Mouse (Mus musculus): ENCODE results near the gene Zc2hc1c. TPM values are rescaled to one million over a fixed set of nuclear protein-coding genes. Genes with fewer than 3 reads are reported as not detected.

Gene Zc2hc1c
- polyA plus RNA-seq, 1 experiment: not detected

- H3K27ac ChIP-seq (ENCODE audit: insufficient read depth, low read depth, low read length): peak overlapping the region; percentile 43
- TF ChIP-seq POLR2A (IDR thresholded peaks at IDR 0.05; ENCODE audit: insufficient read depth, low read depth, low read length) (no peak), CTCF (IDR thresholded peaks at IDR 0.05; ENCODE audit: insufficient read depth, low read depth, low read length) (peak; percentile 63)
- H3K4me1 ChIP-seq (ENCODE audit: control insufficient read depth, insufficient read depth, low read length): peaks cover 4% of the 10 kb centered on the region
- H3K4me3 ChIP-seq (ENCODE audit: insufficient read depth, low read depth, low read length): peak overlapping the region; percentile 21; the same call in 1 of the 2 replicates
- WGBS: 28% methylated on average over 16 of the region's 16 CpGs
Measured at GRCm38 (mm10) chr12:85305247-85305892, 17.0 kb downstream of the Zc2hc1c start.

GRCm38 (mm10) chr12:85308651-85309050 is 20.3 kb downstream of the Zc2hc1c start:
- H3K4me1 ChIP-seq (ENCODE audit: control insufficient read depth, insufficient read depth, low read length): peaks cover 4% of the 10 kb centered on the region
- WGBS: 17% methylated on average over 3 of the region's 3 CpGs
- H3K27ac ChIP-seq (ENCODE audit: insufficient read depth, low read depth, low read length): no peak overlapping the region
- H3K4me3 ChIP-seq (ENCODE audit: insufficient read depth, low read depth, low read length): no peak overlapping the region
- no peak for TF ChIP-seq CTCF (IDR thresholded peaks at IDR 0.05; ENCODE audit: insufficient read depth, low read depth, low read length)
- no peak for TF ChIP-seq POLR2A (IDR thresholded peaks at IDR 0.05; ENCODE audit: insufficient read depth, low read depth, low read length)

GRCm38 (mm10) chr12:85330153-85330552 is 41.8 kb downstream of the Zc2hc1c start:
- TF ChIP-seq POLR2A (IDR thresholded peaks at IDR 0.05; ENCODE audit: insufficient read depth, low read depth, low read length) (no peak), CTCF (IDR thresholded peaks at IDR 0.05; ENCODE audit: insufficient read depth, low read depth, low read length) (no peak)
- H3K27ac ChIP-seq (ENCODE audit: insufficient read depth, low read depth, low read length): no peak overlapping the region
- no peak overlapping the region for H3K4me3 ChIP-seq (ENCODE audit: insufficient read depth, low read depth, low read length)
- WGBS: 84% methylated on average over 7 of the region's 7 CpGs
- no peaks in the 10 kb centered on the region for H3K4me1 ChIP-seq (ENCODE audit: control insufficient read depth, insufficient read depth, low read length)

- 76% methylated on average over 6 of the region's 6 CpGs for WGBS
- TF ChIP-seq POLR2A (IDR thresholded peaks at IDR 0.05; ENCODE audit: insufficient read depth, low read depth, low read length) (no peak), CTCF (IDR thresholded peaks at IDR 0.05; ENCODE audit: insufficient read depth, low read depth, low read length) (no peak)
- Histone ChIP-seq H3K4me3 (ENCODE audit: insufficient read depth, low read depth, low read length) (no peak overlapping the region), H3K4me1 (ENCODE audit: control insufficient read depth, insufficient read depth, low read length) (no peaks in the 10 kb centered on the region), H3K27ac (ENCODE audit: insufficient read depth, low read depth, low read length) (no peak overlapping the region)
Measured at GRCm38 (mm10) chr12:85337567-85338311, 49.3 kb downstream of the Zc2hc1c start.

GRCm38 (mm10) chr12:85338815-85339214 is 50.4 kb downstream of the Zc2hc1c start:
- under 1% methylated on average over 42 of the region's 42 CpGs for WGBS
- peak overlapping the region; percentile 85 for H3K4me3 ChIP-seq (ENCODE audit: insufficient read depth, low read depth, low read length)
- TF ChIP-seq CTCF (IDR thresholded peaks at IDR 0.05; ENCODE audit: insufficient read depth, low read depth, low read length) (no peak), POLR2A (IDR thresholded peaks at IDR 0.05; ENCODE audit: insufficient read depth, low read depth, low read length) (no peak)

GRCm38 (mm10) chr12:85339243-85339729 is 50.9 kb downstream of the Zc2hc1c start, which contains the start of gene Nek9:
Gene Nek9 (minus strand): TSS chr12:85339362.
- TF ChIP-seq CTCF (IDR thresholded peaks at IDR 0.05; ENCODE audit: insufficient read depth, low read depth, low read length) (no peak), POLR2A (IDR thresholded peaks at IDR 0.05; ENCODE audit: insufficient read depth, low read depth, low read length) (no peak)
- peak within 1 kb of the TSS; percentile 18; the same call in 1 of the 2 replicates for H3K27ac ChIP-seq (ENCODE audit: insufficient read depth, low read depth, low read length)
- no peaks in the 10 kb centered on the region for H3K4me1 ChIP-seq (ENCODE audit: control insufficient read depth, insufficient read depth, low read length)
- WGBS: under 1% methylated on average over 36 of the region's 36 CpGs
- H3K4me3 ChIP-seq (ENCODE audit: insufficient read depth, low read depth, low read length): peak within 1 kb of the TSS; percentile 85

More at GRCm38 (mm10) chr12:85338815-85339214, 50.4 kb downstream of the Zc2hc1c start:
- H3K4me1 ChIP-seq (ENCODE audit: control insufficient read depth, insufficient read depth, low read length): no peaks in the 10 kb centered on the region
- peak overlapping the region; percentile 18; the same call in 1 of the 2 replicates for H3K27ac ChIP-seq (ENCODE audit: insufficient read depth, low read depth, low read length)

- Histone ChIP-seq H3K4me3 (ENCODE audit: insufficient read depth, low read depth, low read length) (no peak overlapping the region), H3K27ac (ENCODE audit: insufficient read depth, low read depth, low read length) (no peak overlapping the region), H3K4me1 (ENCODE audit: control insufficient read depth, insufficient read depth, low read length) (no peaks in the 10 kb centered on the region)
- TF ChIP-seq POLR2A (IDR thresholded peaks at IDR 0.05; ENCODE audit: insufficient read depth, low read depth, low read length) (no peak), CTCF (IDR thresholded peaks at IDR 0.05; ENCODE audit: insufficient read depth, low read depth, low read length) (no peak)
- WGBS: 37% methylated on average over 4 of the region's 4 CpGs
Measured at GRCm38 (mm10) chr12:85339947-85340346, 51.6 kb downstream of the Zc2hc1c start.

GRCm38 (mm10) chr12:85341131-85341530 is 52.7 kb downstream of the Zc2hc1c start:
- H3K27ac ChIP-seq (ENCODE audit: insufficient read depth, low read depth, low read length): no peak overlapping the region
- TF ChIP-seq CTCF (IDR thresholded peaks at IDR 0.05; ENCODE audit: insufficient read depth, low read depth, low read length) (no peak), POLR2A (IDR thresholded peaks at IDR 0.05; ENCODE audit: insufficient read depth, low read depth, low read length) (no peak)
- WGBS: 52% methylated on average over 1 of the region's 1 CpGs
- H3K4me1 ChIP-seq (ENCODE audit: control insufficient read depth, insufficient read depth, low read length): no peaks in the 10 kb centered on the region
- no peak overlapping the region for H3K4me3 ChIP-seq (ENCODE audit: insufficient read depth, low read depth, low read length)

- 69% methylated on average over 4 of the region's 4 CpGs for WGBS
- Histone ChIP-seq H3K27ac (ENCODE audit: insufficient read depth, low read depth, low read length) (no peak overlapping the region), H3K4me3 (ENCODE audit: insufficient read depth, low read depth, low read length) (no peak overlapping the region), H3K4me1 (ENCODE audit: control insufficient read depth, insufficient read depth, low read length) (no peaks in the 10 kb centered on the region)
- no peak for TF ChIP-seq POLR2A (IDR thresholded peaks at IDR 0.05; ENCODE audit: insufficient read depth, low read depth, low read length)
- TF ChIP-seq CTCF (IDR thresholded peaks at IDR 0.05; ENCODE audit: insufficient read depth, low read depth, low read length): no peak
Measured at GRCm38 (mm10) chr12:85342310-85342709, 53.9 kb downstream of the Zc2hc1c start.
